Mouse (Mus musculus) embryo, embryonic 11.5 days (tissue): ENCODE data around the gene Gins2.

Experiments used
- DNase-seq: peaks from one replicate; pipeline ENCODE4 v3.0.0-alpha.2; 2012; ENCODE audit warnings: low read depth, low spot score

Gins2 gene

GRCm38 (mm10) chr8:120588908-120589771 is at the start of gene Gins2:
Gins2 (minus strand) TSS chr8:120589304.
- DNase-seq = peak; percentile 98

- no peak for DNase-seq
Measured at GRCm38 (mm10) chr8:120634329-120634839, 45.3 kb upstream of the Gins2 start.

- no peak for DNase-seq
Measured at GRCm38 (mm10) chr8:120633665-120634271, 44.7 kb upstream of the Gins2 start.

GRCm38 (mm10) chr8:120632969-120633664 is 44.0 kb upstream of the Gins2 start:
- no peak for DNase-seq

- DNase-seq = no peak
Measured at GRCm38 (mm10) chr8:120631441-120632375, 42.6 kb upstream of the Gins2 start.

GRCm38 (mm10) chr8:120630848-120631247 is 41.7 kb upstream of the Gins2 start:
- DNase-seq = no peak

GRCm38 (mm10) chr8:120630031-120630430 is 40.9 kb upstream of the Gins2 start:
- DNase-seq = no peak

- DNase-seq = no peak
Measured at GRCm38 (mm10) chr8:120627298-120627697, 38.2 kb upstream of the Gins2 start.

- DNase-seq = no peak
Measured at GRCm38 (mm10) chr8:120626461-120626860, 37.4 kb upstream of the Gins2 start.

GRCm38 (mm10) chr8:120623608-120624007 is 34.5 kb upstream of the Gins2 start:
- DNase-seq = no peak

- DNase-seq = no peak
Measured at GRCm38 (mm10) chr8:120622161-120622560, 33.1 kb upstream of the Gins2 start.

GRCm38 (mm10) chr8:120620441-120620840 is 31.3 kb upstream of the Gins2 start:
- DNase-seq = no peak

- no peak for DNase-seq
Measured at GRCm38 (mm10) chr8:120619235-120620180, 30.4 kb upstream of the Gins2 start.

- peak; percentile 68 for DNase-seq
Measured at GRCm38 (mm10) chr8:120618110-120618509, 29.0 kb upstream of the Gins2 start.

GRCm38 (mm10) chr8:120616663-120617626 is 27.8 kb upstream of the Gins2 start:
- DNase-seq = no peak

- DNase-seq = no peak
Measured at GRCm38 (mm10) chr8:120614491-120614890, 25.4 kb upstream of the Gins2 start.

GRCm38 (mm10) chr8:120610824-120611223 is 21.7 kb upstream of the Gins2 start:
- DNase-seq = no peak

GRCm38 (mm10) chr8:120607885-120608284 is 18.8 kb upstream of the Gins2 start:
- no peak for DNase-seq

GRCm38 (mm10) chr8:120607460-120607859 is 18.4 kb upstream of the Gins2 start:
- no peak for DNase-seq
